Mouse (Mus musculus) urinary bladder, postnatal 4 days (tissue): ENCODE measurements around the gene Nmt1.

Experiments used
- DNase-seq, 2 experiments: peaks; one replicate each; pipeline ENCODE4 v3.0.0; 2021 to 2022; ENCODE audit warnings: low spot score in 2 of 2

The Nmt1 gene

DNA sequence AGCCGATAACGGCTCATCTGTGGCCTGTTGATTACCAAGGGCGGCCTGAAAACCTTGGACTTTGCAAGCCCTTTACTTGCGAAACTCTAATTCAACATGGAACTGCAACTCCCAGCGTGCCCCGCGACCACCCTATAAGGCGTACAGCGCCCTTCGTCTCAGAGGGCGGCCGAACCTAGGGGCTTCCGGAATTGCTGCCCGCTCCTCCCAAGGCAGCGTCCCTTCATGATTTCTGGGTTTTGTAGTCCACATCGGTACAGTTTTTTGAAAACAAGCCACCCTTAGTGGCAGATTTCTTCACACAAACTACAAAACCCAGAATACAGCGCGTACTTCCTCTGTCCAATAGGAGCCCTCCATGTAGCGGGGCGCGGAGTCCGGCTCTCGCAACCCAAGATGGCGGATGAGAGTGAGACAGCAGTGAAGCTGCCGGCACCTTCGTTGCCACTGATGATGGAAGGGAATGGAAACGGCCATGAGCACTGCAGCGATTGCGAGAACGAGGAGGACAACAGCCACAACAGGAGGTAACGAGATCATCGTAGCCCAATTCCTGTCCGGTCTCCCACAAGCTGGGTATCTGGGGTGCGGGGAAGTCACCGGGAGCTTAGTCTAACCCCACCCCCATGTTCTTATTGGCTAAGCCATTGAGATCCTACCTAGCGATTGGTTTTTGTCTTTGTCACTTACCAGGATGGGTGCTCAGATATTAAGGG lies at the start of gene Nmt1, which contains the start of gene Dcakd:
Gene Nmt1, plus strand, starts transcription at position 15 of the 716 bp plus-strand sequence.
Gene Dcakd, minus strand, starts transcription at position 158 of the 716 bp plus-strand sequence.
- peak; percentile 89 for DNase-seq

DNA sequence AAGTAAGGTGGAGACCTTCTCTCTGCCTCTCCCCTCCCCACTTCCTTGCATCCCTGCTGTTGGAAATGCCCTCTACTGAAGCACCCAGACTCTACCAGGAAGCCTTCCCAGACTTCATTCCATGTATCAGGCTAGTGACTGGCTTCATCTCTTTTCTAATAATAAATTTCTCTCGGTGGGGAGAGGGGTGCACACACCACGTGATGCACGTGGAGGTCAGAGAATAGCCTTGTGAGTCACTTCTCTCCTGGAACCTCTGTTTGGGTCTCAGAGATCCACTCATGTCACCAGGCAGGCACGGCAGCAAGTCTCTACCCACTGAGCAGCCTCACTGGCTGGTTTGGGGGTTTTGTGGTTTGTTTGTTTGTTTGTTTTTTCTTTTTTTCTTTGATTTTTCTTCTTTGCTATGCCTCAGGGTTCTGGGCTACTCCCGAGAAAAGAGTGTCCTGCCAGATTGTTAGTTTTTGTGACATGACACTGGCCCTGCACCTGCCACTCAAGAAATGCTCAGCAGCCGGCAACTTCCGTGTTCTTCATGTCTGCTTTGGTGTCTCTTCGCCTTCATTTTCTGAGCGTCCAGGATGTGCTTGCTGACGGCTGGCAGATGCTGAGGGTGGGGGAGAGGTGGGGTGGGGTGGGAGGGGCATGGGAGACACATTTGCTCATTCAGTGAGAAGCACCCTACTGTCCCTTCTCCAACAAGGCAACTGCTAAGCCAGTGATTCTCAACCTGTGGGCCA lies 46.7 kb upstream of the Nmt1 start:
- DNase-seq = no peak

DNA sequence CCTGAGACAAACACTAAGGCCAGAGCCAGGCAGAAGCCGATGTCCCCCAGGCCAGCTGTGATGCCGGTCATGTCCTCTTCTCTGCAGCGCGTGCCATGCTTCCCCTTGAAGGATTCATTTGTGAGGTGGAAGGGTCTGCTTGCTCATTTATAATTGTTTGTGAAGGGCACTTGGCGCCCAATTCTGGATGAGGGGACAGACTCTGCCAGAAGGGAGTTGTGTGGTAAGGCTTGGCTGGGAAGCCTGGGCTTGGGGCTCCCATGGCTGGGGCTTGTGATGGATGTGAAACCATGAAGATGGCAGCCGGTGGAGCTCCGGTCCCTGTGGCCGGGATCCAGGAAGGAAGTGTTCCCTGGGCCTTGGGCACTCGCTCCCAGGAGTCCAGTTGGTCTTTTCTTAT lies 43.9 kb upstream of the Nmt1 start:
- DNase-seq = no peak

- DNase-seq = no peak
Observed at GRCm38 (mm10) chr11:102984615-102985014, 43.4 kb upstream of the Nmt1 start.

- no peak for DNase-seq
Observed at GRCm38 (mm10) chr11:102985160-102985559, 42.8 kb upstream of the Nmt1 start.

GRCm38 (mm10) chr11:102989641-102990151 lies 38.3 kb upstream of the Nmt1 start:
- DNase-seq = no peak

GRCm38 (mm10) chr11:102990152-102990663 lies 37.8 kb upstream of the Nmt1 start:
- DNase-seq = no peak

GRCm38 (mm10) chr11:102991681-102992080 lies 36.3 kb upstream of the Nmt1 start:
- no peak for DNase-seq

DNA sequence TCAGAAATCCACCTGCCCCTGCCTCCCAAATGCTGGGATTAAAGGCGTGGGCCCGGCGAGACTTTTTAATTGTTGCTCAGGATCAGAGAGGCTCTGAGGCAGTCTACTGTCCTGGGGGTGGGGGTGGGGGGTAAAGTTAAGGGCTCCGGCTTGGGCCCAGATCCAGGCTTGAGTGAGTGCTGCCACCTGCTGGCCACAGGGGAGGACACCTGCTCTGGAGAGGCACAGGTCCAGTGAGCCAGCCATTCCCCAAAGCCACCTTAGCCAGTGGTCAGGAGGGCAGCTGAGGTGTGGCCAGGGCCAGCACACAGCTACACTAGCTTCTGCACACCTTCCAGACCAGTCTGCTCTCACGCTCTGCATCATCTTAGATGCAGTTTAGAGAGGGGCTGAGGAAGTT lies 35.0 kb upstream of the Nmt1 start:
- peak; percentile 61 to 82 for DNase-seq

- DNase-seq = no peak
Observed at GRCm38 (mm10) chr11:102993420-102994029, 34.5 kb upstream of the Nmt1 start.

GRCm38 (mm10) chr11:102994952-102995351 lies 33.0 kb upstream of the Nmt1 start:
- no peak for DNase-seq

DNA sequence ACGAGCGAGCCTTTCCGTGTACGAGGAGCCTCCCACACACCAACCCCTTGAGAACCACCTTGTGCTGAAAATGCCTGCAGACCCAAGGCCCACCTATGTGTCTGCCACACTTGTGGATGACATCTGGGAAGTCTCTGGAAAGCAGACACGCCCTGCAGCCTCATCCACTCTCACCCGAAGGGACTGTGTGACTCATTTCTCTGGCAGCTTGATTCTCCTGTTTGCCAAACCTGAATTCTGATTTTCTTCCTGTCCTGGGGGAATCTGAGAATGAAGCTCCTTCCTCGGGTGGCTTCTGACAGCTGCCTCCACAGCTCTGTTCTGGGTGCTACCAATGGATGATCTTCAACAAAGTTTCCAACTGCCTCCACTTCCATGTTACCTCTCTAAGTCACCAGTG lies 31.6 kb upstream of the Nmt1 start:
- DNase-seq = no peak

- no peak for DNase-seq
Observed at GRCm38 (mm10) chr11:102996991-102997770, 30.8 kb upstream of the Nmt1 start.

- no peak for DNase-seq
Observed at GRCm38 (mm10) chr11:102998254-102998576, 29.8 kb upstream of the Nmt1 start.

- DNase-seq = no peak
Observed at GRCm38 (mm10) chr11:102998577-102999316, 29.2 kb upstream of the Nmt1 start.

GRCm38 (mm10) chr11:102999317-102999970 lies 28.5 kb upstream of the Nmt1 start:
- DNase-seq = no peak

GRCm38 (mm10) chr11:103000111-103000510 lies 27.9 kb upstream of the Nmt1 start:
- no peak for DNase-seq

DNA sequence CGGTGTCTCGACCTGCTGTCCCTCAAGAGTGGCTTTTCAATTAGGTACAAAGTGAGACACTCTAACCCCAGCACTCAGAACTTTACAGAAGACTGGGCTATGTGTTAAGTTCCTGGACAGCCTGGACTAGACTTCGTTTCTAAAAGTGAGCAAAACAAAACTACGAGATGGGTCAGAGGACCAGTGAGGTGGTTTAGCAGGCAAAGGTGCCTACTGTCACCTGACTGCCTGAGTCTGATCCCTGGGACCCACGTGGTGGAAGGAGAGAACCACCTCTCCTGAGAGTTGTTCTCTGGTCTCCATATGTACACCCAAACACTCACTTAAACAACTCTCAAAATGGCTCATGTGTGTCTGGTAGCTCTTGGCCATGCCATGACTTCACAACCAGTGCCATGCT lies 26.9 kb upstream of the Nmt1 start:
- no peak for DNase-seq

DNA sequence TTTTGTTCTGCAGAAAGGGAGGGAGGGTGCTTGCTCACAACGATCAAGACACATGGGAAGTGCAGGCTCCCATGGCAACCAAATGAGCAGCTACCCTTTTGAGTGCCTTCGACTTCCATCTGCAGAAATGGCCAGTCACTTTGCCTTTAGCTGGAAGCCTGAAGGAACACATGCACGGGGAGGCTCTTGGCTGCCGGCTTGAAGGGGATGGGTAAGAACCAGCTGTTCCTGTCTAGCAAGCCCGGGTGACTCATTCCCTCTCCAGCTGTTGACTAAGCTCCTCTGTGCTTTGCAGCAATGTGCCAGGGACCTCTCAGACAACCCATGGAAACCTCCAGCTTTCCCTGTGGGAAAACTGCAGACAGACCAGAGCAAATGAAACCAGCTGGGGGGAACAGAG lies 24.8 kb upstream of the Nmt1 start:
- DNase-seq = peak; percentile 79 to 83

DNA sequence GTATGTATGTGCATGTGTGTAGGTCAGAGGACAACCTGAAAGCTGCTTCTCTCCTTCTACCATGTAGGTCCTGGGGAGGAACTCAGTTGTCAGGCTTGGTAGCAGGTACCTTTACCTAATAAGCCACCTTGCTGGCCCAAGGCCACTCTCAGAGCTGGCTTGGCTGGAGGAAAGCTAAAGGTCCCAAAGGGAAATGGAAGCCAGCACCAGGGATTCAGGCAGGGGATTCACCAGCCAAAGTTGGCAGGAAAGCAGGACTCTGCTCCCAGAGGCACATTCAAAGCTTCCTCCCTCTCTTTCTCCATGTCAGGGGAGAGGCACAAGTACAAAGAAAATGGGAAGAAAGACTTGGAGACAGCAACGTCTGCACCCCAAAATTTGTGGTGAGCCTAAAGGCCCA lies 23.1 kb upstream of the Nmt1 start:
- DNase-seq = no peak
